Mouse (Mus musculus): ENCODE measurements at regions not wholly inside any gene's neighbourhood (a gene's known extent, or its start where the extent isn't known, plus 50 kb on each side); places are given as distances from the start of the nearest gene placed in this dataset.

DNA sequence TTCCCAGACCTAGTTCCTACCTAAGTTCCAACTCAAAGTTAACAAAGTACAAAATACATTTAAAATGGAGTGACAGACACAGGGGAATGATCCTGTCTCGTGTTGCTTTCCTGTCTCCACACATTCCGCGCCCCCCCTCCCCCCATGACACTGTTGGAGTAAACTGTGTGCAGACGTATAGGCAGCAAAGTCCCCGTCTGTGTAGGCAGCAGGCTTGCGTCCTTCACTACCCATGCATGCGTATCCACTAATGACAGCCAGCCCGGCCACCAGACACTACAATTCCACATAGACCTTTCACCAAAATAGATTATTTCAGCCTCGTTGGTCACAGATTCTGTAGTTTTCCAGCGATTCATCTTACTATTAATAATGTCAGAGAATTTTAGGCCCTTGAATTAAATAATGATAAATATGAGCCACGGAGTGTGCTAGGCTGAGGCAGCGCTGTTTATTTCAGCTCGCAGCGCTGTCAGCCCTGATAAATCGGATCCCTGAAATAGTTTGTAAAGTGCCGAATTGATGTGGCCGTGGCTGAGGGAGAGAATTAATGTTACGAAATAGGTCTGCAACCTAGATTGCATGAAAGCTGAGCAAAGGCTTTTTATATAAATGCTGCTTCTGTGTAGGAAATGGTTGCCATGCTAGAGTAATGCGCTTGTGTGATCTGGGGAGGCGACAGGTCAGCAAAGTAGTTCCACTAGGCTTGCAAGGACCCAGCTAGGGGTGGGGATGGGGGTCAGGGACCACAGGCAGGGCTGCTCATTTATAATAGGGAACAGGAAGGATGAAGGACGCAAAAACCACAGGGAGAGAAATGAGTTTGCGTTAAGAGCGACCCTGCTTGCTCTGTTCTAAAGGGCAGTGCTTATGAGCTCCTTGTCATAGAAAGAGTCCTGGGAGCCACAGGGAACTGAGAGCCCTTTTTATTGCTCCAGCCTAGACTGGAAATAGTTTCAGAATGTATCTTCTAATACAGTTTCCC, 336.7 kb upstream of the Pfkp start:
- no peak for TF ChIP-seq GATA1 (IDR thresholded peaks at IDR 0.05; ENCODE audit: borderline replicate concordance, low read length)
- no peak for TF ChIP-seq FLI1 (IDR thresholded peaks at IDR 0.05; ENCODE audit: low read length)
